Mouse (Mus musculus) thymus, postnatal 4 days (tissue): ENCODE results near the gene Chek2.
"Not testable (repeated sequence)": the region's sequence is repeated elsewhere in the genome, so short reads cannot be mapped to it uniquely, and the experiment has no call there.

Experiments
- DNase-seq: peaks from one replicate; pipeline ENCODE4 v3.0.0; 2021

The Chek2 gene

DNA sequence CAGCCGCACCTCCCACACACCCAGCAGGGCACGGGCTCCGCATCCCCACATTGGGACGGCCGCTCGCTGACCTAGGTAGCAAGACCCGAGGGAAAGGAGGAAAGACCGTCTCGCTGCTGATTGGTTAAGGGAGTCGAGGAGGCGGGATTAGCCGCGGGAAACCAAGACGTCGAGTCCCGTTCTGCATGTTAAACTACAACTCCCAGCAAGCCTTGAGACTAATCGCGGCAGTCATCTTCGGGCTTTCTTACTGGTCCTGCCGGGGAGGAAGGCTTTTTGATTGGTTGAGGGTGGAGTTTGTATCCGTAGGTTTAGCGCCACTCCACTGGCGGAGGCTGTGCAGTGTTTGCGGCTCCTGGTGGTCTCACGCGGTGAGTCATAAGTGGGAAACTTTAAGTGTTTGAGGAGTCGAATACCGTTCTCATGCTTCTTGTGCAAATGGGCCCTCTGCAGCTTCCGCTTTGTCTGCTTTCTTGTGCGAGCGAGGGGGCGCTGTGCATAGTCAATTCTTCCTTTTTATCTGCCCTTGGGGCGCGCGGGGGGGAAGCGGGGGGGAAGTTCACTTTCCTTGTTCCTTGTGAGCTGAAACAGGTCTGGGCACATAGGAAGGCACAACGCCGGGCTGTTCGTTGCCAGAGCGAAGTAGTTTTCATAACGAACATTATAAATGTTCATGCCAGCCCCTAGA is at the start of gene Chek2, which contains the start of gene Hscb:
Chek2 (plus strand) TSS at position 302 of the 688 bp plus-strand sequence.
Hscb (minus strand) TSS at position 100 of the 688 bp plus-strand sequence.
- peak; percentile 95 for DNase-seq

DNA sequence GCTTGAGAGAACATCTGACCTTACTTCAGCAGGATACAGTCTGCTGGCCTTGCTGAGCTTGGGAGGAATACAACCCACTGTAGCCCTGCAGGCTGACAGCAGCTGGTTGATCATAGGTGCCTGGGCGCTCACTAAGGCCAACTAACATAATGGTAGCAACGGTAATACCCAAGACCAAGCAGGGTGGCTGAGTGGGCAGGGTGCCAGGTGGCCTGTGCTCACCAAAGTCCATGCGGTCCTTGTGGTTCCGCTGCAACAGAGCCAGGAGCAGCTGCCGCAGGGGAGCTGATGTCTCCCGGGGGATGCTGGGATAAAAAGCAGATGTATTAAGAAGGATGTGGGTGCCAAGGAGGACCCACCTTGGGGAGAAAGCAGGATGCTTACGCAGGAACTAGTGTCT is 45.4 kb upstream of the Chek2 start:
- no peak for DNase-seq

DNA sequence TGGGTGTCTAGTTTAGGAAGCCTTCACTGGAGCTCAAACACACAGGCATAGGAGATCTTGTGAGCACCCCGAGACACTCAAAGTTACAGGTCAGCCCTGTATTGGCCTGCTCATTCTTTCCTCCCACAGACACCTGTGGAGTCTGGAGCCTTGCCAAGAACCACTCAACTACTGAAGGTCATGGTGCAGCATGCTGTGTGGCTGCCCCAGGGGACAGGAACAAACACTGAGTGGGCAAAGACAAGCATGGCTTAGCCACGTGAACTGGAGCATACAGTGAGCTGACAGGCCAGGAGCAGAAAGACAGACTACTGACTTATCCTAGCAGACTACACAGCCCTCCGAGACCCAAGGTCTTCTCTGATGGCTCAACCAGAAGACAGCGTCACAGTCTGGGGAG is 42.1 kb upstream of the Chek2 start:
- no peak for DNase-seq

DNA sequence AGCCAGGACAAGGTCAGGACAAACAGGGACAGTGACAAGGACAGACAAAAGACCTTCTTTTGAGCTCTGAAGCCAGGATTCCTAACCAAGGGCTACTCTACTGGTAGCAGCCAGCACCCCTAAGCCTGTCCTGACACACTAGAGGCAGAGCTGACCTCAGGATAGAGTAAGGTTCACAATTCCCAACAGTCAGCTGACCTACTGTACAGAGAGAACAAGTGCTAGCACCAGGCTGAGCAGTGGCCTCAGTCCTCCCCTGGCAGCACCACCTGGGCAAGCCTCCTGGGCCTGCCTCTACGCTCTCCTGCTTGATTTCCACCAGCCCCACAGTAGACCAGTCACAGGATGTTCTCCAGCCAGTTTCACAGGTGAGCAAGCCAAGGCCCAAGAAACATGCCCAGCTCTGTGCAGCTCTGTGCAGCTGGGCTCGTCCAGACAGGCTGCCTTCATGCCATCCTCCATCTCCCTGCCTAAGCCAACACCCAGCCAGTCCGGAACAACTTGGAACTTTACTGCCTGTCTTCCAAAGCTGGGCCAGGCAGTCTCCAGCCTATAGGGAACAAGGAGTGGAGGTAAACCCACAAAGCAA is 38.6 kb upstream of the Chek2 start:
- DNase-seq = no peak

DNA sequence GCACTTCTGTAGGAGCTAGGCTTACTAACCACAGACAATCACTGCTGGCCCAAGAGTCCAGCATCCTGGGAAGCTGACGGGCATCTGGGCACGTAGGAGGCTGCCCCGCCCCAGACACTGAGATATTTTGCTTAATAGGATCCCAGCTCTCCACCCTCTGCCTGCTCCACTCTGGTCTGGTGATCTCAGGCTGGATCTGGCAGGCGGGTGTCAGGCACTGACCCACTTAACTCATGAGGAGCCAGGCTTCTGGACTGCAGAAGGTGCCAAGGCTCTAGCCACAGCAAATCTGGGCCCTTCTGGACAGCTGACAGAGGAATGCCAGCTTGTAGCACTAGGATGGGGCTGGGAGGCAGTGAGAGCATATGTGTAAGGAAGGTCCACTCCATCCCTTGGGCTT is 37.6 kb upstream of the Chek2 start:
- DNase-seq = no peak

DNA sequence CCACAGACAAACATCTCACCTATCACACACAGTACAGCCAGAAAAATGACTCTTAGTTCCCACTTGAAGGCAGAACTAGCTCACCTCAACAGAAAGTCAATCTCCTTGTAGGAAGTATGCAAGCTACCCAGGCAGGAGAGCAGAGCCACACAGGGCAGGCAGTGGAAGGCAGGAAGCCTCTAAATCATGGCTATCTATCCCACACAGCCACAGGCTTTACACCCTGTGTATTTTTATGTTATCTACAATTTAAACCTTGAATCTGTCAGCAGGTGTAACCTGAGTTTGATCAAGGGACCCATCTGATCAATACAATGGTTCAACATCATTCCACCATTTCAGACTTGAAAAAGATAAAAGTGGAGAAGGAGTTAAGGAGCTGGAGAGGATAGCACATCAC is 37.0 kb upstream of the Chek2 start:
- no peak for DNase-seq

DNA sequence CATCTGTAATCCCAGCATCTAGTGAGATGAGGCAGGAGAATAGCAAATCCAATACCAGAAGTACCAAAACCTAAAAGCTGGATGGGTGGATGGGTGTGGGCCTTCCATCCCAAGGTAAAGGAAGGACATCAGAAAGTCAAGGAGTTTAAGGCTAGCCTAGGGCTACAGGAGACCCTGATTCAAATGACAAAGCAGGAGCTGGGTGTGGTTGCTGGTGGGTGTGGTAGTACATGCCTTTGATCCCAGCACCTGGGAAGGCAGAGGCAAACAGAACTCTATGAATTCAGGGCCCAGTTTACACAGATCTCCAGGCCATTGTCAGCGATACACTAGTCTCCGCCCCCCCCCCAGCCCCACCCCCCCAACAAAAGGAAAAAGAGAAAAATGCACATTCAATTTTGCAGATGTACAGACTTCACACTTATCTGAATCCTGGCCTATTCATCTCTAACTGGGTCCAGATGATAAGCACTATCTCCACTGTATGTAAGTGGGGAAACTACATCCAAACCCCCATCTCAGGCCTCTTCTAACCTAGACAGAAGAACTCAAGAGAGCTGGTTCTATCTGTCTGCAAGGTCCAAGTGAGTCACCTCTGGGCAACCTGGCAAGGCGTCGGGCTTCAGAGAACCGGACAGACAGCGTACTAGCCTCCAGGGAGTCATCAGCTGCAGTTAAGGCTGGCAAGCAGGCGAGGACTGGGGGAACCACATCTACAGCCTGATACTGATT is 35.6 kb upstream of the Chek2 start:
- no peak for DNase-seq

DNA sequence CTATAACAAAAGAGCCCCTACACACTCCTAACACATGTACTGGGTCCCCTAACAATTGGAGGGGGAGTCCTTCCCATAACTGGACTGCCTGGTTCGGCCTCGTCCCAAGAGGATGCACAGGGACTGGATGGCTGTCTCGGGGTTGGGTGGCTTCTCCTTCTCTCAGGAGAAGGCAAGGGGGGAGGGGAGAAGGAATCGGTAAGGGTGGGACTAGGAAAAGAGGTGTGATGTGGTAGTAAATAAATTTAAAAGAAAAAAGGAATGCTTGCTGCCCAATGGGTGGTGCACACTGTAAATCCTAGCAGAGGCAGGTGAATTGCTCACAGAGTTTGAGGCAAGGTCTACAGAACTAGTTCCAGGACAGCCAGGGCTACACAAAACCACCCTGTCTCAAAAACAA is 33.6 kb upstream of the Chek2 start:
- no peak for DNase-seq

DNA sequence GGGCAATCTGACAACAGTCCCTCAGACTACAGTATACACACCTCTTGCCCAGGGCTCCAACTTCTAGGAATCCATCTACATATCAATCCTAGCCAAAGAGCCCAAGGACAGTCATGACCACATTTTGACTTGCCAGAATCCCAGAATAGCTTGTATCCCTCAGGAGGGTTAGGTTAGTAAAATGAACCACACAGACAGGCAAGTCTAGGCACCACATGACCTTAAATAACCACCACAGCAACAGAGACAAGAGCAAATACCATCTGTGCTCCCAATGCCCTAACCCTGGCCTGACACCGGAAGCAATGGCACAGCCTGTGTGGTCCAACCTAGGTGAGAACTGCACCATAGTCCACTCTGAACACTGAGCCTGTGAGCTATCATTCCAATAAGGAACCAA is 33.1 kb upstream of the Chek2 start:
- DNase-seq = no peak

DNA sequence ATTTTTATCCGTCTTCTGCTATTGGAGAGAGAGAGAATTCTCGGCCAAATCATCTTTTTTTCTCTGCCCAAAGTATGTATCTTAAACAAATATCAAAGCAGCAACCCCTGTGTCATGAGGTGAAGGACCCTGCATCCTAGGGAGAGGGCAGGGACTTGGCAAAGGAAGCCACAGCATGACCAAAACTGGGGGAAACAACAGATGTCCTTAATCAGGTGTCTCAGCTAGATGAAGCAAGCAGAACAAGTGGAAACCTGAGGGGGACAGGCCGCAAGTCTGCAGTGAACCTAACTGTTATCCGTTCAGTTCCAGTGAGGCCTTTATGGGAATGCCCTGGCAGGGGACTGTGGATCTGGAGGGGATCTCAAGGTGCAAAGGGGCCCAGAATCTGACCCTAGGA is 32.3 kb upstream of the Chek2 start:
- no peak for DNase-seq

DNA sequence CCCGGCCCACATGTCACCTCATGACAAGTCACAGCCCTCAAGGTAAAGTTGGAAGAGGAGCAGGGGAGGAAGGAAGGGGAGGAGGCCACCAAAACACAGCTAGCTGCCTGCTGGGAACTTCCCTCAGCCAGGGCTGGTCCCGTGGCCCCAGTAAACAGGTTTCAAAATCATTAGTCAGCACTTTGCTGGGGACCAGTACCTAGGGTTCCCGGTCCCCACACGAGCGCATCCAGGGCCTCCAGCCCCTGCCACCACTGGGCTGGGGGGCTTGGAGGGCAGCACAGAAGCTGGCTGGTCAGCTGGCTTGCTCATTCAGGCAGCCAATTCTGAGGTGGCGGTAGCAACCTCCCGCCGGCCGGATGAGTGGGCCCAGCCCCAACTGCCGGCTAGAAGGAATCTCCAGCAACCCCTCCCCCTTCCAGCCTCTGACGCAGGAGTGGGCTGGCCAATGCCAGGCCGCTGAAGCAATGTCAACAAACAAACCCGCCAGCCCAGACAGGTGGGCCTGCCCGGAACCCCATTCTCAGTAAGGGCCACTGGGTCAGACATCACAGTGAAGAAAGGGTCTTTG is 31.6 kb upstream of the Chek2 start:
- peak; percentile 71 for DNase-seq

DNA sequence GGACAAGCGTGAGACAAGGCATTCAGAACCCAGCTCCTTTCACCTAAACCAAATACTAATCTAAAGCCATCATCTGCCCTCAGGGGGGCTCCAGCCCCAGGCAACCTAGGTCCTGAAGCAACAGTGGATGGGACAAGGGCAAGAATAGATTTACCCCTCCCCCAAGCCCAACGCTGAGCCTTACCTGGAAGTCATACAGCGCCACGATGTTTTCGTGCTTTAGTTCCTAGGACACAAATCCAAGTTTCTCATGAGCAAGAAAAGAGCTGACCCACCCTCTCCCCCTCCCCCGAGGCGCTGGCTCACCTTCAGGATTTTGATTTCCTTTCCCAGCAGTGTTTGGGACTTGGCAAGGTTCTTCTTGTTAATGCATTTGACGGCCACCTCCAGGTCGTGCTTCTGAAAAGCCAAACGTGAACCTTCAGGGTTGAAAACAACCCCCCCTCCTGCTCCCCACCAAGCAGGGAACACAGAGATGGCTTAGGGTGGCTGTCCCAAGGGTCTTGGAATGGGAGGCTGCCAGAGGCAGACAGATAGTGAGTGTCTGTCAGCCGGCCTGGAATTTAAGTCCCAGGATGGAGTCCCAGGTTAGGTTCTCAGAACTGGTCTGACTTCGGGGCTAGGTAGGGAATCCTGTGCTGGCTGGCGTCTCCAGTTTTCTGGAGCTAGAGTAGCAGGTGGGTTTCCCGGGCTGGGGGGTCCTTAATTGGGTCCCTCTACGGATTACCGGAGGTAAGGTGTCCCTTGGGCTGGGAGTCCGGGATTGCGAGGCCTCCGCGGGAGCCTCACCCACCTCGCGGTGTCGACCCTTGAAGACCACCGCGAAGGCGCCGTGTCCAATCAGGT is 30.7 kb upstream of the Chek2 start:
- DNase-seq = peak; percentile 33

DNA sequence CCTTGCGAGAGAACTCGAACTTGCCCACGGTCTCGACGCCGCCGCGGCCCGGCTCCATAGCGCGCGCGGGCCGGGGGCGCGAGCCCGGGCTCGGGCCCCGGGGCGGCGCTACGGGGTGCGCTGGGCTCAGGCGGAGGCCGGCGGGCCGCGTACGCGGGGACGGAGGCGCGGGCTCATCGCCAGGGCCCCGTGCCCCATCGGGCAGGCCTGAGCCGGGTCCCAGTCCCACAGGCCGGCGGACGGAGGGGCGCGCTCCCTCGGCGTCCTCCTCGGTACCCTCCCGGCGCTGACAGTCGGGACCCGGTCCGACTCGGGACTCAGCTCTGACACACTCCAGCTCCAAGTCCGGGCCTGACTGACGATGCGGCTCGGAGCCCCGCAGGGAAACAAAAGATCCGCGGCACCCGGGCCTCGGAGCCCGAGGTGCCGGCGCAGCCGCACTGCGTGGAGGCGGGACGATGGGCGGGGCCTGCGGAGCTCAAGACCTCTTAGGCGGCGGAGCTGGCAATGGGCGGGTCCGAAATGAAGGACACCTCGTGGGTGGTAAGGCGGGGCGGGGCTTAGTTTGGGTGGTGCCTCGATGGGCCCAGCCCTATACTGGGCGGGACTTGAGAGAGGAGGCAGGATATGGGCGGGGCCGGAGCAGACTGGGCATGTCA is 30.0 kb upstream of the Chek2 start, which contains the start of gene Ulk1:
Ulk1 (minus strand) TSS at position 431 of the 659 bp plus-strand sequence.
- peak; percentile 100 for DNase-seq

DNA sequence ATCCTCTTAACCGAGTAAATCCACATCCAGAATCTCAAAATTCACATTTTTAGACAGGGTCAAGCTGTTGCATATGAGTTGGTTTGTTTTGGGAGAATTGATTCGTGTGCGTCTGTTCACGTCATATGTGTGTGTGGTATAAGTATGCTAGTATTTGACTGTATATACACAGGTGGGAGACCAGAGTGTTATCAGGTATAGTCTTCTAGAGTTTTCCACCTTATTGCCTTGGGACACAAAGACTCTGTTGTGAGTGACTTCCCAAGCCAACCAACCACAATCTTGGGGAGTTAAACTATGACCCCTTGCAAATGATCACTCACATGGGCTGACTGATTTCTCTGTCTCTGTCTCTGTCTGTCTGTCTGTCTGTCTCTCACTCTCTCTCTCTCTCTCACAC is 15.4 kb upstream of the Chek2 start:
- no peak for DNase-seq

DNA sequence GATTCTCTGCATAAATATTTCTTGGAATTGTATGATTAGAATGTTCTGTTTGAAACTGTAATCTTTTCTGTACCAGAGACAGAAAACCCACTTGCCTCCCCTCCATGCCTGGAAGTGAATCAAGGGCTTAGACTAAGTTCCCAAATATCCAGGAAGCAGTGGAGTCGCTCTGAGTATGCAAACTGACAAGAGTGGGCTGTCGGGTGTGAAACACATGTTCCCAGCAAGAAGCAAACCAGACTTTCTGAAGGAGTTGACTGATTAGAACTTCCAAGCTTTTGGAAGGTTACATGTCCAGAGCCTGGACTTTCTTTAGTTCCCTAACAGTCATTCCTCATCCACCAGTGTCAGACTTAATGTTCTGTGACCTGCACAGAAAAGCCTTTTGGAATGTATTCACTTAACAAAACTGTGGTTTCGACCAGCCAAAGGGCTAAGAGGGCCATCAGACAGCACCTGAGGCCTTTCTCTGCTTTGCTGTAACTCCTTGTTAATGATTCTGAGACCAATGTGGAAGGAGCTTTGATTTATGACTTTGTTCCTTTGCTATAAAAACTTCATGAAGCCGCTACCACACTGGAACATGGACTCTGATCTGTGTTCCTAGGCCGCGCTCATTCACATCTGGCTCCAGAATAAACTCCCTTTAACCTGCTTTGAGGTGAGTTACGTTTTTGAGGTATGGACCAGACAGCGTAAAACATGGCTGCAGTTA is 12.8 kb upstream of the Chek2 start:
- DNase-seq = no peak

DNA sequence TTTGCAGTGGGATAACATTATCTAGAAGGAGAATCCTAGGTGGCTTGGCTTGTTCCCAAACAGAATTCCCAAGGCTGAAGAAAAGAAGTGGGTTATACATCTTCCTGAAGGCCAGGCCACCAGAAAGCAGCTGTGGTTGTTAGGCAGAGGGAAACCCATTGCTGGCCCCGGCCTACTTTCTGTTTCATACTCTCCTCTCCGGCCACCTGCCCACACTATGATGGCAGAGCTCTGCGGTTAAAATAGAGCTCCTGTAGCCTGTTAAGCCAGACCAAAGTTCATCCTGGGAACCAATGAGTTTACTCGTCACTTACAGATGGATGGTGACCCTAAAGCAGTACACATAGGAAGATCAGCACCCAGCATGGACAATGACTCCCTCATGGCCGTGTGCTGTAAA is 12.2 kb upstream of the Chek2 start:
- no peak for DNase-seq

DNA sequence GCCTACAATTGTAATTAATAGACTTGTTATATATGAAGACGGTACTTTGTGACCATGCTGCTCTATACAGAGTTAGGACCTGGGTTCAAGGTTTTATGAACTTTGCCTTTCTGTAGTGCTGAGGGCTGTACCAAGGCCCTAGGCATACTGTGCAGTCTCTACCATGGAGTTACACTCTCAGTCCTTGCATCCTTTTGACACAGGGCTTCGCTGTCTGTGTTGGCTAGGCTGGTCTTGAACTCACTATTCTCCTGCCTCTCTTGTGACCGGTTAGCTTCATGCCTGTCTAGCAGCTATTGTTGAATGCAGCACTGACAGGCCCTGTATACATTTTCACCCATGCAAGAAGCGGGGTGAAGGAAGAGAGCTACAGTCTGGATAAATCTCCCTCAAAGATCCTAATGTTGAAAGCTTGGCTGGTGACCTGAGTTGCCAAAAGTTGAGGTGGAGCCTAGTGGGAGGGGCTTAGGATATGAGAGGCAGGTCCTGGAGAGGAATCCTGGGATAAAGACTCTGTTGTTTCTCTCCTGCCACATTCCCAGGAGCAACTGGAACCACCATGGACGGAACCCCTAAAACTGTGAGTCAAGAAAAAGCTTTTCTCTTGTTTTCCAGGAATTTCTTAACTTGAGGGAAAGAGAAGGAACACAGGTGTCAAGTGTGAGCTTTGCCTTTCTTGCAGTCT is 8.6 kb upstream of the Chek2 start:
- DNase-seq = no peak

DNA sequence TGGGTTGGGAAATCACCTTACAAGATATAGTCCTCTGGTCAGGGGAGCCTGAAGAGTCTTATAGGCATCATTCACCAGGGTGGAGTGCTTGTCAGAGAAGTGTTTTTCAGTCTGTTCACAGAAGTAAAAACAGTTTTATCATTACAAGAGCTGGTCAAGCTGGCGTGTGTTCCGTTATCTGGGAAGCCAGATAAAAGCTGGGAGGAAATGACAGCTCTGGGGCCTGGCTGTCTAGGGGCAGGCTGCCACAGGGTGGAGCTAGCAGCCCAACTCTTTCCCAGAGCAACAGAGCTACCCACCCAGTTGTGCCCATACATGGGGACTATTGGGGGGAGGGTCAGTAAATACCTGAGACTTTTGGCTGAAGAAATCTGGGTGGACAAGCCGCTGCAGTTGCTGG is 3.8 kb upstream of the Chek2 start:
- DNase-seq = peak; percentile 61

DNA sequence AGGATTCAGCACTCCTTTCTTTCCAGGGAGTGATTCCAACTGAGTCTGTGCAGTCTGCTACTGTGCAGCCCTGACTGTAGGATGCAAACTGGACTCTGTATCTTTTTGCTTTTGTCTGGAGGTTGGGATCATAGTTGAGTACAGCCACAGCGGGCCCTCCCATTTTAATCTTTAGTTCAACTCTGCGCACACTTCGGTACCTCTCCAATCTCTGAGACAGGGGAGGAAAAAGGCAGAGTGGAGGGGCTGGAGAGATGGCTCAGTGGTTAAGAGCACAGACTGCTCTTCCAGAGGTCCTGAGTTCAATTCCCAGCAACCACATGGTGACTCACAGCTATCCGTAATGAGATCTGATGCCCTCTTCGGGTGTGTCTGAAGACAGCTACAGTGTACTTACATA is 1.8 kb upstream of the Chek2 start:
- not testable (repeated sequence) for DNase-seq

DNA sequence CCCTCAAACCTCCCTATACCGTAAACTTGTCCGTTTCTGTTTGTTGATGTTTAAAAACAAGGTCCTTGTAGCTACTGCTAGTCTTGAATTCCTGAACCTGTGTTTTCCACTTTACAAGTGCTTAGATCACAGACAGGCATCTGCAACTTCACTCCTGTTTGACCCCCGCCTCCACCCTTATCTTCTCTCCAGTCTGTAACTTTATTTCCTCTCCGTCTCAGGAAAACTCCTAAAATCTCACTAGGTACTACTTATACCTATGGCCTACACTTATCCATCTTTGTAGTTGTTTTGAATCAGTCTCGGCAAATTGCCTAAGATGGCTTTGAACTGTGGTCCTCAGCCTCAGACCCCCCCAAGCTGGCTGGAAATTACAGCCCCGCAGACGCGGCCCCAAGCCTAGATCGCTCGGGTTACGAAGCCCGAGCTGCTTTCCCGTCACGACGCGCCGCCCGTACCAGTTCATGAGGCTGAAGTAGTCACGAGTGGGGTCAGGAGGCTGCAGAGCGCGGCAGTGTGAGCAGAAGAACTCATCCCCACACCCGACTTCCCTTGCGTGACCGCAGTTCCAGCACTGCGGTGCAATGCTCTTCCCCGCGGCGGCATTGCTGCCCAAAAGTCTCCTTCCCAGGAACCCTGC is 621 bp upstream of the Chek2 start:
- no peak for DNase-seq
